Mouse (Mus musculus): ENCODE data around the gene Gbe1.

GRCm38 (mm10) chr16:70315862-70316390, 2.2 kb downstream of the Gbe1 start:
- TF ChIP-seq CTCF (IDR thresholded peaks at IDR 0.05; ENCODE audit: extremely low read depth, insufficient read depth, insufficient read length, insufficient replicate concordance) (no peak), POLR2A (IDR thresholded peaks at IDR 0.05; ENCODE audit: low read depth, low read length) (no peak)
